Mouse (Mus musculus) kidney, postnatal 0 days (tissue): ENCODE measurements at regions not wholly inside any gene's neighbourhood (a gene's known extent, or its start where the extent isn't known, plus 50 kb on each side); places are given as distances from the start of the nearest gene placed in this dataset.

Experiments
- ATAC-seq: fragments of 200-750 bp; cut with Nextera tagmentation; replicated peaks from 2 replicates; pipeline ENCODE4 v1.8.0; 2017; ENCODE audit warnings: low read depth, moderate number of reproducible peaks, moderate TSS enrichment, moderate library complexity; ENCODE audit not compliant: low FRiP score
- DNase-seq: peaks from one replicate; pipeline ENCODE4 v3.0.0-alpha.2; 2016; ENCODE audit warnings: low spot score
- H3K27ac ChIP-seq: fragments of 300-500 bp; sonication (generic); 2 replicates; pipeline ENCODE4 v1.5.1; 2014; ENCODE audit warnings: mild to moderate bottlenecking
- H3K27me3 ChIP-seq: fragments of 300-500 bp; sonication (generic); 2 replicates; pipeline ENCODE4 v1.6.1; 2014; ENCODE audit warnings: low read length, mixed read lengths; ENCODE audit not compliant: insufficient read depth
- H3K36me3 ChIP-seq: fragments of 300-500 bp; sonication (generic); 2 replicates; pipeline ENCODE4 v1.6.1; 2014; ENCODE audit warnings: low read length, mixed read lengths; ENCODE audit not compliant: insufficient read depth
- H3K4me1 ChIP-seq: fragments of 300-500 bp; sonication (generic); replicated peaks from 2 replicates; pipeline ENCODE4 v1.6.1; 2014; ENCODE audit warnings: antibody characterized with exemption, low read length, mixed read lengths; ENCODE audit not compliant: insufficient read depth
- H3K4me2 ChIP-seq: fragments of 300-500 bp; sonication (generic); 2 replicates; pipeline ENCODE4 v1.6.1; 2014; ENCODE audit warnings: mild to moderate bottlenecking, low read length, moderate library complexity, mixed read lengths
- H3K4me3 ChIP-seq: fragments of 300-500 bp; sonication (generic); replicated peaks from 2 replicates; pipeline ENCODE4 v1.5.1; 2014; ENCODE audit warnings: low read depth, low read length
- H3K9ac ChIP-seq: fragments of 300-500 bp; sonication (generic); 2 replicates; pipeline ENCODE4 v1.6.1; 2014; ENCODE audit warnings: low read depth, low read length
- H3K9me3 ChIP-seq: fragments of 300-500 bp; sonication (generic); replicated peaks from 2 replicates; pipeline ENCODE4 v1.6.1; 2016; ENCODE audit warnings: low read length, inconsistent platforms, mixed read lengths
- CTCF ChIP-seq: IDR thresholded peaks from 2 replicates; pipeline ENCODE4 v1.5.1; 2016; ENCODE audit warnings: antibody characterized with exemption, low read depth, mild to moderate bottlenecking, moderate library complexity
- WGBS: fragments of 180-500 bp; shearing (Covaris S2); extraction: QIAGEN DNeasy Blood & Tissue Kit; methylation state at CpG from one replicate; pipeline ENCODE4 v1.1.7; 2014; 5-methylcytosine and 5-hydroxymethylcytosine counted together

- DNase-seq, result no peak
- H3K4me3 ChIP-seq, result no peak overlapping the region
- H3K27ac ChIP-seq, result no peak overlapping the region
- no peak for ATAC-seq
- no peaks in the 10 kb centered on the region for H3K27me3 ChIP-seq
- H3K4me2 ChIP-seq, result no peak overlapping the region
- no peaks in the 10 kb centered on the region for H3K36me3 ChIP-seq
- no peak overlapping the region for H3K9ac ChIP-seq
- no peaks in the 10 kb centered on the region for H3K9me3 ChIP-seq
- H3K4me1 ChIP-seq, result no peaks in the 10 kb centered on the region
- TF ChIP-seq CTCF, result no peak
- WGBS, result 48% methylated on average over 2 of the region's 2 CpGs
Observed at GRCm38 (mm10) chr2:46678366-46678765, 1561.2 kb upstream of the Zeb2 start.

GRCm38 (mm10) chr2:46669517-46670291 lies 1552.5 kb upstream of the Zeb2 start:
- H3K9me3 ChIP-seq, result no peaks in the 10 kb centered on the region
- DNase-seq, result no peak
- no peaks in the 10 kb centered on the region for H3K4me1 ChIP-seq
- no peak overlapping the region for H3K27ac ChIP-seq
- WGBS, result 76% methylated on average over 13 of the region's 13 CpGs
- no peak overlapping the region for H3K4me3 ChIP-seq
- H3K36me3 ChIP-seq, result no peaks in the 10 kb centered on the region
- no peaks in the 10 kb centered on the region for H3K27me3 ChIP-seq
- no peak for TF ChIP-seq CTCF
- ATAC-seq, result no peak
- no peak overlapping the region for H3K9ac ChIP-seq
- H3K4me2 ChIP-seq, result no peak overlapping the region

- TF ChIP-seq CTCF, result no peak
- no peak overlapping the region for H3K4me3 ChIP-seq
- no peaks in the 10 kb centered on the region for H3K36me3 ChIP-seq
- no peak overlapping the region for H3K9ac ChIP-seq
- DNase-seq (peak; percentile 2), ATAC-seq (no peak)
- H3K4me2 ChIP-seq, result no peak overlapping the region
- H3K27me3 ChIP-seq, result no peaks in the 10 kb centered on the region
- no peak overlapping the region for H3K27ac ChIP-seq
- WGBS, result 60% methylated on average over 3 of the region's 3 CpGs
- H3K9me3 ChIP-seq, result no peaks in the 10 kb centered on the region
- no peaks in the 10 kb centered on the region for H3K4me1 ChIP-seq
Observed at GRCm38 (mm10) chr2:46666990-46667337, 1549.8 kb upstream of the Zeb2 start.

- Histone ChIP-seq H3K9ac (no peak overlapping the region), H3K27me3 (no peaks in the 10 kb centered on the region), H3K4me2 (no peak overlapping the region), H3K27ac (no peak overlapping the region), H3K4me1 (no peaks in the 10 kb centered on the region), H3K9me3 (no peaks in the 10 kb centered on the region), H3K36me3 (no peaks in the 10 kb centered on the region), H3K4me3 (no peak overlapping the region)
- TF ChIP-seq CTCF, result no peak
- WGBS, result 63% methylated on average over 10 of the region's 10 CpGs
- no peak for DNase-seq
- no peak for ATAC-seq
Observed at GRCm38 (mm10) chr2:46666084-46666989, 1549.1 kb upstream of the Zeb2 start.

GRCm38 (mm10) chr2:46661876-46662275 lies 1544.7 kb upstream of the Zeb2 start:
- Histone ChIP-seq H3K4me2 (no peak overlapping the region), H3K9me3 (no peaks in the 10 kb centered on the region), H3K27ac (no peak overlapping the region), H3K36me3 (no peaks in the 10 kb centered on the region), H3K9ac (no peak overlapping the region), H3K4me3 (no peak overlapping the region), H3K4me1 (no peaks in the 10 kb centered on the region), H3K27me3 (no peaks in the 10 kb centered on the region)
- DNase-seq (no peak), ATAC-seq (no peak)
- TF ChIP-seq CTCF, result no peak
- 74% methylated on average over 3 of the region's 3 CpGs for WGBS

DNA sequence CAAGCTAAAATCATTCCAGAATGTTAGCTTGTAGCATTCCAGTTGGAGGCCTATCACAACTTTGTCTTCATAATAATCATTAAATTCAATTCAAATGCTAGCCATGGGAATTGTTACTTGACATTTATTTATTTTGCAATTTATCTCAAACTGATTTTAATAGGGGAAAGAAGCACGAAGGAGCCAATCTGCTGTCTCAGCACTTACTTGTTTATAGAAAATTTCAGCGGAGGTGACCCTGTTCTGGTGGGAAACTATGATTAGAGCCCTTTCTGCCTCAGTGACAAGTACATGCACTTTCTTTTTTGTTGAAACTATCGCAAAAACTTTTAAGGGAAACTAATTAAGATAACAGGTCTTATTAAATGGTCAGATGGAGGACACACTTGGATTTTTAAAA lies 1543.4 kb upstream of the Zeb2 start:
- DNase-seq (no peak), ATAC-seq (no peak)
- Histone ChIP-seq H3K27me3 (no peaks in the 10 kb centered on the region), H3K36me3 (no peaks in the 10 kb centered on the region), H3K4me1 (no peaks in the 10 kb centered on the region), H3K4me2 (no peak overlapping the region), H3K4me3 (no peak overlapping the region), H3K9me3 (no peaks in the 10 kb centered on the region), H3K27ac (no peak overlapping the region), H3K9ac (no peak overlapping the region)
- WGBS, result 59% methylated on average over 3 of the region's 3 CpGs
- TF ChIP-seq CTCF, result no peak
